Mouse (Mus musculus) forebrain, embryonic 13.5 days (tissue): ENCODE measurements around the gene Optc. TPM values are rescaled to one million over a fixed set of nuclear protein-coding genes. Genes with fewer than 3 reads are reported as not detected.

Experiments
- ATAC-seq: fragments of 200-750 bp; cut with Nextera tagmentation; 2 replicates; pipeline ENCODE4 v1.8.0; 2017
- H3K27ac ChIP-seq: fragments of 300-500 bp; sonication (generic); 2 replicates; pipeline ENCODE4 v1.5.1; 2015; ENCODE audit warnings: inconsistent platforms, mild to moderate bottlenecking, moderate library complexity
- H3K27me3 ChIP-seq: fragments of 300-500 bp; sonication (generic); 2 replicates; pipeline ENCODE4 v1.6.1; 2015; ENCODE audit warnings: mild to moderate bottlenecking, inconsistent platforms
- H3K36me3 ChIP-seq: fragments of 300-500 bp; sonication (generic); 2 replicates; pipeline ENCODE4 v1.6.1; 2015; ENCODE audit warnings: mild to moderate bottlenecking, inconsistent platforms; ENCODE audit not compliant: poor library complexity, severe bottlenecking
- H3K4me1 ChIP-seq: fragments of 300-500 bp; sonication (generic); 2 replicates; pipeline ENCODE4 v1.6.1; 2015; ENCODE audit warnings: inconsistent platforms
- H3K4me2 ChIP-seq: fragments of 300-500 bp; sonication (generic); 2 replicates; pipeline ENCODE4 v1.6.1; 2015; ENCODE audit warnings: inconsistent platforms, mild to moderate bottlenecking, moderate library complexity
- H3K4me3 ChIP-seq: fragments of 300-500 bp; sonication (generic); 2 replicates; pipeline ENCODE4 v1.5.1; 2015; ENCODE audit warnings: mild to moderate bottlenecking, inconsistent platforms
- H3K9ac ChIP-seq: fragments of 300-500 bp; sonication (generic); 2 replicates; pipeline ENCODE4 v1.6.1; 2015; ENCODE audit warnings: mild to moderate bottlenecking, inconsistent platforms
- H3K9me3 ChIP-seq: fragments of 300-500 bp; sonication (generic); replicated peaks from 2 replicates; pipeline ENCODE4 v1.6.1; 2016; ENCODE audit warnings: inconsistent platforms
- WGBS: fragments of 180-500 bp; shearing (Covaris S2); methylation state at CpG from one replicate; pipeline ENCODE4 v1.1.7; 2015; 5-methylcytosine and 5-hydroxymethylcytosine counted together
- polyA plus RNA-seq: library from polyadenylated mRNA; unstranded; fragments of >200 nt; fragmentation: Nextera tagmentation; extraction: Ambion mirVana; gene quantifications from 2 replicates; pipeline ENCODE4 v1.2.1, GENCODE M21; 2015

The Optc gene
- polyA plus RNA-seq, 1 experiment from 2014 or later = 2.3 TPM

DNA sequence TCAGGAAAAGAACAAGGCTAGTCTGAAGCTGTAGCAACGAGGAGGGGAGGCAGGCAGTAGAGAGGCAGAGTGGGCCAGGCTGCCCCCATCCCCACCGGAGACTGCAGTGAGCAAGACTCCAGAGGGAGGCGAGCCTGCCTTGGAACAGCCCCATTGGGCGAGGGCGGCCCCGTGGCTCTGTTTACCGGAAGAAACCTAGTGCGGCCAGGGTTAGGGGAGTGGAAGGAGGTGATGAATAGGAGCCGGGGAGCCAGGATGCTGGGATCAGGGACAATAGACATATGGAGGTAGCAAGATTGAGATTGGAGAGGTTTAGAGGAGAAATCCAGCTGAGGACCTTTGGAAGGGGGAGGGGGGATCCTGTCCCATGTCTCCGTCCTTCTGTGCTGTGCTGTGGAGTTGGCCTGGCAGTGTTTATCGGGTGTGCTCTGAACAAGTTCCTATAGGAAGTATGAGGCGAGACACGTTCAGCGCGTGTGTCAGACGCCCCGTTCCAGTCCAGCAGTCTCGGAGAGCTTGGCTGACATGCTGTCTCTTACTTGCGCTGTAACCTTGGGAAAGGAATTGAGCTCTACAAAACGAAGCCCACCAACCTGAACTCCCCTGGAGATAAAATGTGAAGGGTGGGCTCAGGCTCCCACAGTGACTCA is 17.7 kb downstream of the Optc start:
- peak overlapping the region; percentile 52 for H3K4me2 ChIP-seq
- ATAC-seq = peak; percentile 39; the same call in 1 of the 2 replicates
- no peaks in the 10 kb centered on the region for H3K9me3 ChIP-seq
- H3K9ac ChIP-seq = peak overlapping the region; percentile 48
- no peaks in the 10 kb centered on the region for H3K36me3 ChIP-seq
- 9% methylated on average over 20 of the region's 20 CpGs for WGBS
- H3K27me3 ChIP-seq = no peaks in the 10 kb centered on the region
- no peak overlapping the region for H3K27ac ChIP-seq
- peak overlapping the region; percentile 25 for H3K4me3 ChIP-seq
- peaks cover 47% of the 10 kb centered on the region for H3K4me1 ChIP-seq

DNA sequence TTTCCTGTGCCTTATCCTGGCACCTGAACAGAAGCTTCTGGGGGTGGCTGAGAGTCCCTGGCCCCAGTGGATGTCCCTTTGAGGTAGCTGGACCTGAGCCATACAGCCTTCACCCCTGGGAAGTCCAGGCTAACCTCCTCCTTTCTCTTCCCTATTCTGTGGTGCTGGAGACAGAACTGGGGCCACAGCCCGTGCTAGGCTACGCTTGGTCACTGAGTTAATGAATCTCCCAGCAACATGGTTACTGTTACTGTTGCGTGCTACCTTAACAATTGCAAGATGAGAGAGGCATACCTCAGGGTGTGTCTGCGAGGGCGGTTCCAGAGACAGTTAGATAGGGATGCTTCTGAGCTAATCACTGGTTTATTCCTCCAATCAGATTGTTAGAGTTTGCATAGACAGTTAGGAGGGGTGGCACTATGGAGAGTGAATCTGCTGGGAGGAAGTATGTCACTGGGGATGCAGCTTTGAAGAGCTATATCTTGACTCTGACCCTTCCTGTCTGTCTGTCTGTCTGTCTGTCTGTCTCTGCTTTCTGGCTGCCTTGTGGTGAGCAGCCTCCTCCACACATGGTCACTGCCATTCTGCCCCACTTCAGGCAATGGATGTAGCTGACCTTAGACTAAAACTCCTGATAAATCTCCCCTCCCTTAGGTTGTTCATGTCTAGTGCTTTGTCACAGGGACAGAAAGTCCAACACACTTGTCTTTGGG is 20.1 kb downstream of the Optc start:
- Histone ChIP-seq H3K9me3 (no peaks in the 10 kb centered on the region), H3K27ac (0 out of 2 replicates have a peak overlapping the region, but pooled peaks have one; percentile 40)
- WGBS = 71% methylated on average over 5 of the region's 5 CpGs

GRCm38 (mm10) chr1:133887044-133887443 is 20.8 kb downstream of the Optc start:
- H3K27ac ChIP-seq = 0 out of 2 replicates have a peak overlapping the region, but pooled peaks have one; percentile 40
- no peak overlapping the region for H3K4me3 ChIP-seq
- WGBS = 2% methylated on average over 8 of the region's 8 CpGs
- no peaks in the 10 kb centered on the region for H3K36me3 ChIP-seq
- H3K9me3 ChIP-seq = no peaks in the 10 kb centered on the region
- peak overlapping the region; percentile 37 for H3K9ac ChIP-seq
- no peaks in the 10 kb centered on the region for H3K27me3 ChIP-seq
- peaks cover 51% of the 10 kb centered on the region for H3K4me1 ChIP-seq
- peak; percentile 64 for ATAC-seq
- H3K4me2 ChIP-seq = peak overlapping the region; percentile 37

More for the DNA sequence above, 20.1 kb downstream of the Optc start:
- peaks cover 45% of the 10 kb centered on the region for H3K4me1 ChIP-seq
- H3K4me2 ChIP-seq = peak overlapping the region; percentile 37
- no peaks in the 10 kb centered on the region for H3K36me3 ChIP-seq
- peak overlapping the region; percentile 37 for H3K9ac ChIP-seq
- H3K4me3 ChIP-seq = no peak overlapping the region
- no peaks in the 10 kb centered on the region for H3K27me3 ChIP-seq
- ATAC-seq = no peak

DNA sequence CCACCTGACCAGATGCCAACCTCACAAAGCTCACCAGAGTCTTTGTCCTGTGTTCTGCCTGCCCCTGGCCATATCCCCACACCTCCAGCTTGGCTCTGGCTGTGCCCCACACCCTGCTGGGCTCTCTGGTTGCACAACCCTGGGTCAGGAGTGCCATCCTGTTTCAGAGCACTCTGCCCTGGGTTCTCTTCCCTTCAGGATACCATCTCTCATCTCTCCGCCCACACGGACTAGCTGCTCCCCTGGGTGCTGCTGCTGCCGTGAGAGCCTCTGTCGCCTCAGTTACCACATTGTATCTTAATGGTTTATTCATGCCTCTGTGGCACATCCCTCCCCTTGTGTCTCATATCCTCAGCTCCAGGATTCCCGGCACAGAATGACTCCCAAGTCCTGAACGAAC is 21.4 kb downstream of the Optc start:
- no peak for ATAC-seq
- 22% methylated on average over 6 of the region's 6 CpGs for WGBS

GRCm38 (mm10) chr1:133885811-133886210 is 22.0 kb downstream of the Optc start:
- H3K27me3 ChIP-seq = no peaks in the 10 kb centered on the region
- no peak overlapping the region for H3K27ac ChIP-seq
- H3K4me1 ChIP-seq = peaks cover 53% of the 10 kb centered on the region
- H3K9me3 ChIP-seq = no peaks in the 10 kb centered on the region
- no peak overlapping the region for H3K4me2 ChIP-seq
- no peak for ATAC-seq
- no peak overlapping the region for H3K4me3 ChIP-seq
- no peaks in the 10 kb centered on the region for H3K36me3 ChIP-seq
- 89% methylated on average over 5 of the region's 7 CpGs for WGBS
- no peak overlapping the region for H3K9ac ChIP-seq

More for the DNA sequence above, 21.4 kb downstream of the Optc start:
- no peaks in the 10 kb centered on the region for H3K27me3 ChIP-seq
- peak overlapping the region; percentile 32; the same call in 1 of the 2 replicates for H3K27ac ChIP-seq
- no peak overlapping the region for H3K9ac ChIP-seq
- no peaks in the 10 kb centered on the region for H3K9me3 ChIP-seq
- peak overlapping the region; percentile 37 for H3K4me2 ChIP-seq
- H3K4me1 ChIP-seq = peaks cover 55% of the 10 kb centered on the region
- H3K36me3 ChIP-seq = no peaks in the 10 kb centered on the region
- H3K4me3 ChIP-seq = no peak overlapping the region

- no peak overlapping the region for H3K4me2 ChIP-seq
- H3K27ac ChIP-seq = no peak overlapping the region
- no peak overlapping the region for H3K4me3 ChIP-seq
- H3K9me3 ChIP-seq = no peaks in the 10 kb centered on the region
- peaks cover 44% of the 10 kb centered on the region for H3K4me1 ChIP-seq
- 85% methylated on average over 9 of the region's 9 CpGs for WGBS
- no peaks in the 10 kb centered on the region for H3K36me3 ChIP-seq
- no peaks in the 10 kb centered on the region for H3K27me3 ChIP-seq
- no peak overlapping the region for H3K9ac ChIP-seq
- ATAC-seq = no peak
These were observed 23.1 kb downstream of the Optc start for GRCm38 (mm10) chr1:133884746-133885145.

DNA sequence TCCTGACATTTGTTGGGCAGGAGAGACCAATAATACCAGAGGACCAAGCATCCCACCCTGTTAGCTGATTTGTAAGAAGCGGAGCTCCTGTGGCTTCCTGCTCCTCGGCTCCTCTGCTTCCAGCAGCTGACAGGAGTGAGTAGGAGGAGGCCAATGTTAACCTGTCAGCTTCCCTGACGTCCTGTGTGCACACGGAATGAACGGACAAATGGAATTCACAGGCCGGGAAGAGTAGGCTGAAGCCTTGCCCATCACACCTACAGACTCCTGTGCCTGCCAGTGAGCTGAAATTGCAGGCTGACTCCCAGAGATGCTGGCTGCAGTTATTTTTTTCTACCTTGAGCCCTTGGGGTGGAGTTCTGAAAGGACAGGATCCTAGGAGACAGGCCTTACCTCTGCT is 23.7 kb downstream of the Optc start:
- Histone ChIP-seq H3K4me3 (no peak overlapping the region), H3K9ac (no peak overlapping the region), H3K4me2 (no peak overlapping the region), H3K27me3 (no peaks in the 10 kb centered on the region), H3K36me3 (no peaks in the 10 kb centered on the region), H3K27ac (no peak overlapping the region), H3K4me1 (peaks cover 39% of the 10 kb centered on the region), H3K9me3 (no peaks in the 10 kb centered on the region)
- 71% methylated on average over 6 of the region's 6 CpGs for WGBS
- ATAC-seq = no peak

- no peak for ATAC-seq
- H3K4me3 ChIP-seq = no peak overlapping the region
These were observed 25.2 kb downstream of the Optc start for GRCm38 (mm10) chr1:133882283-133883217.

GRCm38 (mm10) chr1:133881813-133882212 is 26.0 kb downstream of the Optc start:
- WGBS = 46% methylated on average over 6 of the region's 6 CpGs
- H3K27me3 ChIP-seq = no peaks in the 10 kb centered on the region
- H3K27ac ChIP-seq = no peak overlapping the region; the same call in 1 of the 2 replicates
- H3K36me3 ChIP-seq = no peaks in the 10 kb centered on the region
- H3K9ac ChIP-seq = no peak overlapping the region
- H3K4me2 ChIP-seq = no peak overlapping the region
- peaks cover 24% of the 10 kb centered on the region for H3K4me1 ChIP-seq
- H3K9me3 ChIP-seq = no peaks in the 10 kb centered on the region
- H3K4me3 ChIP-seq = no peak overlapping the region
- peak; percentile 79 for ATAC-seq

More at GRCm38 (mm10) chr1:133882283-133883217, 25.2 kb downstream of the Optc start:
- no peak overlapping the region for H3K9ac ChIP-seq
- H3K36me3 ChIP-seq = no peaks in the 10 kb centered on the region
- H3K27me3 ChIP-seq = no peaks in the 10 kb centered on the region
- peaks cover 31% of the 10 kb centered on the region for H3K4me1 ChIP-seq
- H3K9me3 ChIP-seq = no peaks in the 10 kb centered on the region
- H3K4me2 ChIP-seq = no peak overlapping the region
- WGBS = 60% methylated on average over 11 of the region's 11 CpGs
- no peak overlapping the region; the same call in 1 of the 2 replicates for H3K27ac ChIP-seq

- no peak overlapping the region for H3K4me2 ChIP-seq
- H3K4me3 ChIP-seq = no peak overlapping the region
- peaks cover 16% of the 10 kb centered on the region for H3K4me1 ChIP-seq
- no peak overlapping the region for H3K27ac ChIP-seq
- ATAC-seq = no peak
- H3K9me3 ChIP-seq = no peaks in the 10 kb centered on the region
- 86% methylated on average over 12 of the region's 12 CpGs for WGBS
- H3K9ac ChIP-seq = no peak overlapping the region
- no peaks in the 10 kb centered on the region for H3K36me3 ChIP-seq
- no peaks in the 10 kb centered on the region for H3K27me3 ChIP-seq
These were observed 28.9 kb downstream of the Optc start for GRCm38 (mm10) chr1:133878825-133879423.

- no peaks in the 10 kb centered on the region for H3K27me3 ChIP-seq
- no peak overlapping the region for H3K4me3 ChIP-seq
- no peak overlapping the region for H3K9ac ChIP-seq
- no peaks in the 10 kb centered on the region for H3K36me3 ChIP-seq
- whole genome bisulfite sequencing = 94% methylated on average over 7 of the region's 7 CpGs
- no peak overlapping the region for H3K4me2 ChIP-seq
- peaks cover 6% of the 10 kb centered on the region for H3K4me1 ChIP-seq
- no peak overlapping the region for H3K27ac ChIP-seq
- H3K9me3 ChIP-seq = no peaks in the 10 kb centered on the region
- no peak for ATAC-seq
These were observed 30.9 kb downstream of the Optc start for GRCm38 (mm10) chr1:133876936-133877335.
